Mouse (Mus musculus) hindbrain, embryonic 13.5 days (tissue): ENCODE results near the gene Tmem151a. TPM values are rescaled to one million over a fixed set of nuclear protein-coding genes. Genes with fewer than 3 reads are reported as not detected.

Experiments used
- ATAC-seq: fragments of 200-750 bp; cut with Nextera tagmentation; 2 replicates; pipeline ENCODE4 v1.8.0; 2017; ENCODE audit warnings: moderate TSS enrichment; ENCODE audit not compliant: low FRiP score
- H3K27ac ChIP-seq: fragments of 300-500 bp; sonication (generic); 2 replicates; pipeline ENCODE4 v1.5.1; 2015; ENCODE audit warnings: inconsistent platforms, mild to moderate bottlenecking, moderate library complexity
- H3K27me3 ChIP-seq: fragments of 300-500 bp; sonication (generic); 2 replicates; pipeline ENCODE4 v1.6.1; 2015; ENCODE audit warnings: mild to moderate bottlenecking, inconsistent platforms
- H3K36me3 ChIP-seq: fragments of 300-500 bp; sonication (generic); 2 replicates; pipeline ENCODE4 v1.6.1; 2015; ENCODE audit warnings: mild to moderate bottlenecking, inconsistent platforms
- H3K4me1 ChIP-seq: fragments of 300-500 bp; sonication (generic); replicated peaks from 2 replicates; pipeline ENCODE4 v1.6.1; 2015; ENCODE audit warnings: inconsistent platforms
- H3K4me2 ChIP-seq: fragments of 300-500 bp; sonication (generic); 2 replicates; pipeline ENCODE4 v1.6.1; 2015; ENCODE audit warnings: inconsistent platforms, mild to moderate bottlenecking, moderate library complexity
- H3K4me3 ChIP-seq: fragments of 300-500 bp; sonication (generic); 2 replicates; pipeline ENCODE4 v1.5.1; 2015; ENCODE audit warnings: mild to moderate bottlenecking, inconsistent platforms
- H3K9ac ChIP-seq: fragments of 300-500 bp; sonication (generic); 2 replicates; pipeline ENCODE4 v1.6.1; 2015; ENCODE audit warnings: mild to moderate bottlenecking, inconsistent platforms
- H3K9me3 ChIP-seq: fragments of 300-500 bp; sonication (generic); 2 replicates; pipeline ENCODE4 v1.6.1; 2016; ENCODE audit warnings: inconsistent platforms
- WGBS: fragments of 180-500 bp; shearing (Covaris S2); methylation state at CpG from one replicate; pipeline ENCODE4 v1.1.7; 2015; 5-methylcytosine and 5-hydroxymethylcytosine counted together
- polyA plus RNA-seq: library from polyadenylated mRNA; unstranded; fragments of >200 nt; fragmentation: Nextera tagmentation; extraction: Ambion mirVana; gene quantifications from 2 replicates; pipeline ENCODE4 v1.2.1, GENCODE M21; 2015

Tmem151a gene
- polyA plus RNA-seq, 1 experiment from 2014 or later: 8.4 TPM

DNA sequence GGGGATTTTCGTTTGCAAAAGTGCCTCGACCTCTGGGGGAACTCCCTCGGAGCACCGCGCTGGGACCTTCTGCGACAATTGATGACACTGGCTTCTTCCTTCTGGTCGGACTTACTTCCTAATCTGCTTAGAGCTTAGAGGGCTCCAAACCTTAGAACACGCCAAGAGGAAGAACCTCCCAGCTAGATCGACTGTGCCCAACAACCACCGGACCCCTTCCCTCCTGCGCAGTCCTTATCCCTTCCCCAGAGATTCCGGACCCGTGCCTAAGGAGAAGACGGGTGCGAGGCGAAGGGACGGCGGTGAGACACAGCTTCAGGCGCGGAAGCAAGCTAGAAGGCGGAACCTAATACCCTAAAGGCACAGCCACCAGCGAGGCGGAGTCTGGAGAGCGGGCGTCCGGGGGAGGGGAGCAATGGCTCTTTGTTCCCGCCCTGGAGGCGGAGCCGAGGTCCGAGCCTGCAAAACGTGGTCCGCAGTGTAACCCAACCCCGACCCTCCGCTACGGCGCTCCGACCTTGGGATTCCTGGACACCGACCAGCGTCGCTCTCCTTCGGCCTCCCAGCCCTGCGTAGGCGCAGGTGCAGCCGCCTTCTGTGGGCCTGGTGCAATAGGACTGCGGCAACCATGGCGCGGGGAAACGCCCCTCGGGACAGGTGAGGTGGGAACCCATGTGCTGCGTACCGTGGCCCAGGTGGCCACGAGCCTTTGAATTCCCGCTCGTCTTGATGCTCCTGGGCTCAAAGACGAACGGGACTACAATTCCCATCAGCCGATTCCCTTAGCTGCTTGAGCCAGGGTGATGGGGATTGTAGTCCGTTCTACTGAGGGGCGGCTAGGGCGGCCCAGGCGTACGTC is 61.5 kb downstream of the Tmem151a start, which contains the start of gene Slc29a2:
Slc29a2 (plus strand) TSS at position 240 of the 859 bp plus-strand sequence.
- WGBS: 0% methylated on average over 59 of the region's 62 CpGs
- H3K4me3 ChIP-seq: peak within 1 kb of the TSS; percentile 67
- peak within 1 kb of the TSS; percentile 86 for H3K9ac ChIP-seq
- H3K4me2 ChIP-seq: peak within 1 kb of the TSS; percentile 70
- peaks cover 23% of the 10 kb centered on the region for H3K36me3 ChIP-seq
- ATAC-seq: peak; percentile 95
- peak within 1 kb of the TSS; percentile 92 for H3K27ac ChIP-seq
- peaks cover 14% of the 10 kb centered on the region for H3K4me1 ChIP-seq
- H3K9me3 ChIP-seq: no peaks in the 10 kb centered on the region
- H3K27me3 ChIP-seq: no peaks in the 10 kb centered on the region

DNA sequence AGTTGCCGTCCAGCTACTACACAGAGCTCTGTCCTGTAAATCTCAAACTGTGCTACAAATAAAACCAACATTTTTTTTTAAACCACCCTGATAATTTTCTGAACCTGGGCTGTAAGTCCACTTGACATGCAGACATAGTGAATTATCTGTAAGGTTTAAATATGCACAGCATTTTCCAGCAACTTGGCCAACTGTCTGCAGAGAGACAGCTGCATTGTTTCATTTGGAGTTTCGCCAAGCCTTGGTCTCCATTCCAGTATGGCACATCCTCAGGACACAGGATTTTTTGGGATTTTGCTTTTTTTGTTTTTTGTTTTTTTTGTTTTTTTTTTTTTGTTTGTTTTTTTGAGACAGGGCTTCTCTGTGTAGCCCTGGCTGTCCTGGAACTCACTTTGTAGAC is 63.9 kb downstream of the Tmem151a start:
- H3K4me1 ChIP-seq: peaks cover 16% of the 10 kb centered on the region
- H3K36me3 ChIP-seq: no peaks in the 10 kb centered on the region
- no peaks in the 10 kb centered on the region for H3K9me3 ChIP-seq
- H3K9ac ChIP-seq: no peak overlapping the region
- WGBS: 90% methylated on average over 2 of the region's 2 CpGs
- no peak overlapping the region for H3K4me2 ChIP-seq
- H3K27ac ChIP-seq: no peak overlapping the region
- H3K4me3 ChIP-seq: no peak overlapping the region
- ATAC-seq: no peak
- H3K27me3 ChIP-seq: no peaks in the 10 kb centered on the region

Other genes starting within 250 kb of the Tmem151a start
- gene Ccs, start 246.2 kb downstream of the Tmem151a start, polyA plus RNA-seq: 44.9 and 47.4 TPM in 2 replicates
- gene Ccdc87, start 246.2 kb downstream of the Tmem151a start, polyA plus RNA-seq: 0.43 and 0.49 TPM in 2 replicates
- 67.3 and 69.7 TPM in 2 replicates for gene Ctsf, start 230.4 kb downstream of the Tmem151a start, polyA plus RNA-seq
- gene Actn3, start 207.6 kb downstream of the Tmem151a start, polyA plus RNA-seq: 1.8 and 2.1 TPM in 2 replicates
- gene Zdhhc24, start 206.9 kb downstream of the Tmem151a start, polyA plus RNA-seq: 21.8 and 22.0 TPM in 2 replicates
- gene Bbs1, start 178.9 kb downstream of the Tmem151a start, polyA plus RNA-seq: 9.6 and 10.7 TPM in 2 replicates
- 124 and 132 TPM in 2 replicates for gene Dpp3, start 157.2 kb downstream of the Tmem151a start, polyA plus RNA-seq
- gene Peli3, start 142.4 kb downstream of the Tmem151a start, polyA plus RNA-seq: 10.8 and 10.9 TPM in 2 replicates
- gene Mrpl11, start 123.4 kb downstream of the Tmem151a start, polyA plus RNA-seq: 105 and 115 TPM in 2 replicates
- gene Npas4, start 95.2 kb downstream of the Tmem151a start, polyA plus RNA-seq: 0.34 and 0.39 TPM in 2 replicates
- 10.4 and 11.3 TPM in 2 replicates for gene Slc29a2, start 61.7 kb downstream of the Tmem151a start, polyA plus RNA-seq
- gene B4gat1, start 46.7 kb downstream of the Tmem151a start, polyA plus RNA-seq: 61.2 and 66.0 TPM in 2 replicates
- 3.9 and 5.9 TPM in 2 replicates for gene AC124502.3, start 46.6 kb downstream of the Tmem151a start, polyA plus RNA-seq
- gene Brms1, start 44.2 kb downstream of the Tmem151a start, polyA plus RNA-seq: 46.0 and 48.2 TPM in 2 replicates
- gene Rin1, start 35.0 kb downstream of the Tmem151a start, polyA plus RNA-seq: 1.1 and 1.5 TPM in 2 replicates
- gene Cd248, start 17.5 kb downstream of the Tmem151a start, polyA plus RNA-seq: 19.1 and 20.4 TPM in 2 replicates
- 57.6 and 58.2 TPM in 2 replicates for gene Yif1a, start 3.0 kb upstream of the Tmem151a start, polyA plus RNA-seq
- gene Cnih2, start 13.0 kb upstream of the Tmem151a start, polyA plus RNA-seq: 333 TPM in 2 replicates
- gene Rab1b, start 21.5 kb upstream of the Tmem151a start, polyA plus RNA-seq: 234 TPM in 2 replicates
- gene Klc2, start 33.0 kb upstream of the Tmem151a start, polyA plus RNA-seq: 73.4 and 76.7 TPM in 2 replicates
- 33.9 TPM in 2 replicates for gene Pacs1, start 187.6 kb upstream of the Tmem151a start, polyA plus RNA-seq
- gene Sf3b2, start 209.9 kb upstream of the Tmem151a start, polyA plus RNA-seq: 373 and 377 TPM in 2 replicates
- gene Gal3st3, start 212.8 kb upstream of the Tmem151a start, polyA plus RNA-seq: 34.1 and 36.0 TPM in 2 replicates